Mouse (Mus musculus) heart, embryonic 14.5 days (tissue): ENCODE measurements around the gene Lrrc52. TPM values are rescaled to one million over a fixed set of nuclear protein-coding genes. Genes with fewer than 3 reads are reported as not detected.

Source experiments
- ATAC-seq: fragments of 200-750 bp; cut with Nextera tagmentation; 2 replicates; pipeline ENCODE4 v1.8.0; 2017; ENCODE audit warnings: low read depth, moderate TSS enrichment; ENCODE audit not compliant: insufficient number of reproducible peaks, insufficient read depth, low FRiP score
- H3K27ac ChIP-seq, 2 experiments: fragments of 200-500 bp in 1 of 2; fragments of 300-500 bp in 1 of 2; sonication (generic) in 1 of 2; replicated peaks in 1 of 2; 2 replicates each; pipeline ENCODE4 v1.5.1; 2012 to 2014; ENCODE audit warnings: low read depth in 2 of 2, low read length in 2 of 2, control low read depth in 1 of 2, mild to moderate bottlenecking in 1 of 2, mixed read lengths in 1 of 2; ENCODE audit not compliant: control insufficient read depth in 1 of 2, insufficient read depth in 1 of 2
- H3K27me3 ChIP-seq: fragments of 300-500 bp; sonication (generic); 2 replicates; pipeline ENCODE4 v1.6.1; 2014; ENCODE audit warnings: mild to moderate bottlenecking, low read length, control low read depth; ENCODE audit not compliant: control insufficient read depth, insufficient read depth
- H3K36me3 ChIP-seq: fragments of 300-500 bp; sonication (generic); 2 replicates; pipeline ENCODE4 v1.6.1; 2014; ENCODE audit warnings: mild to moderate bottlenecking, control low read depth, low read length, mixed read lengths; ENCODE audit not compliant: control insufficient read depth, insufficient read depth
- H3K4me1 ChIP-seq, 2 experiments: fragments of 200-500 bp in 1 of 2; fragments of 300-500 bp in 1 of 2; sonication (generic) in 1 of 2; 2 replicates each; pipeline ENCODE4 v1.6.1; 2012 to 2014; ENCODE audit warnings: low read length in 2 of 2, control low read depth in 1 of 2, mixed read lengths in 1 of 2; ENCODE audit not compliant: control insufficient read depth in 2 of 2, insufficient read depth in 2 of 2
- H3K4me2 ChIP-seq: fragments of 300-500 bp; sonication (generic); 2 replicates; pipeline ENCODE4 v1.6.1; 2014; ENCODE audit warnings: mild to moderate bottlenecking, low read length
- H3K4me3 ChIP-seq, 2 experiments: fragments of 200-500 bp in 1 of 2; fragments of 300-500 bp in 1 of 2; sonication (generic) in 1 of 2; 2 replicates each; pipeline ENCODE4 v1.5.1; 2012 to 2014; ENCODE audit warnings: low read length in 2 of 2, mild to moderate bottlenecking in 2 of 2, control low read depth in 1 of 2, low read depth in 1 of 2, moderate library complexity in 1 of 2; ENCODE audit not compliant: control insufficient read depth in 1 of 2, insufficient read depth in 1 of 2
- H3K9ac ChIP-seq: fragments of 300-500 bp; sonication (generic); 2 replicates; pipeline ENCODE4 v1.6.1; 2014; ENCODE audit warnings: mild to moderate bottlenecking, low read length
- H3K9me3 ChIP-seq: fragments of 300-500 bp; sonication (generic); 2 replicates; pipeline ENCODE4 v1.6.1; 2016; ENCODE audit warnings: low read length, control low read depth; ENCODE audit not compliant: control insufficient read depth
- WGBS: fragments of 180-500 bp; shearing (Covaris S2); extraction: QIAGEN DNeasy Blood & Tissue Kit; methylation state at CpG from one replicate; pipeline ENCODE4 v1.1.7; 2014; 5-methylcytosine and 5-hydroxymethylcytosine counted together
- polyA plus RNA-seq: library from polyadenylated mRNA; unstranded; fragments of >200 nt; fragmentation: Nextera tagmentation; extraction: Ambion mirVana; gene quantifications from 2 replicates; pipeline ENCODE4 v1.2.1, GENCODE M21; 2014

Gene Lrrc52
- 0.30 and 0.47 TPM in 2 replicates for polyA plus RNA-seq

GRCm38 (mm10) chr1:167466765-167467426 lies at the start of gene Lrrc52:
Gene Lrrc52 (minus strand): TSS chr1:167466780.
- no peaks in the 10 kb centered on the region for H3K27me3 ChIP-seq
- peak; percentile 72 for ATAC-seq
- H3K4me3 ChIP-seq = no peak within 1 kb of the TSS
- no peaks in the 10 kb centered on the region for H3K36me3 ChIP-seq
- H3K4me2 ChIP-seq = 0 out of 2 replicates have a peak within 1 kb of the TSS, but pooled peaks have one; percentile 8
- H3K9ac ChIP-seq = peak within 1 kb of the TSS; percentile 25
- H3K27ac ChIP-seq = peak within 1 kb of the TSS; percentile 54 to 61
- peaks cover 9 to 14% of the 10 kb centered on the region in 2 experiments for H3K4me1 ChIP-seq
- WGBS = 10% methylated on average over 9 of the region's 9 CpGs
- no peaks in the 10 kb centered on the region for H3K9me3 ChIP-seq

GRCm38 (mm10) chr1:167511621-167512020 lies 45.0 kb upstream of the Lrrc52 start:
- WGBS = 84% methylated on average over 9 of the region's 9 CpGs
- no peak overlapping the region for H3K4me2 ChIP-seq
- no peak overlapping the region for H3K27ac ChIP-seq
- no peak overlapping the region for H3K9ac ChIP-seq
- no peaks in the 10 kb centered on the region for H3K36me3 ChIP-seq
- H3K27me3 ChIP-seq = no peaks in the 10 kb centered on the region
- H3K9me3 ChIP-seq = no peaks in the 10 kb centered on the region
- no peaks in the 10 kb centered on the region for H3K4me1 ChIP-seq
- H3K4me3 ChIP-seq = no peak overlapping the region
- ATAC-seq = no peak

- ATAC-seq = no peak
- no peak overlapping the region for H3K27ac ChIP-seq
- H3K27me3 ChIP-seq = no peaks in the 10 kb centered on the region
- H3K36me3 ChIP-seq = no peaks in the 10 kb centered on the region
- no peaks in the 10 kb centered on the region for H3K4me1 ChIP-seq
- no peaks in the 10 kb centered on the region for H3K9me3 ChIP-seq
- no peak overlapping the region for H3K9ac ChIP-seq
- H3K4me2 ChIP-seq = no peak overlapping the region
- WGBS = 82% methylated on average over 7 of the region's 7 CpGs
- no peak overlapping the region for H3K4me3 ChIP-seq
These were observed 39.5 kb upstream of the Lrrc52 start for GRCm38 (mm10) chr1:167506048-167506447.

GRCm38 (mm10) chr1:167505427-167505826 lies 38.8 kb upstream of the Lrrc52 start:
- ATAC-seq = no peak
- H3K27me3 ChIP-seq = no peaks in the 10 kb centered on the region
- no peaks in the 10 kb centered on the region for H3K9me3 ChIP-seq
- H3K36me3 ChIP-seq = no peaks in the 10 kb centered on the region
- H3K9ac ChIP-seq = no peak overlapping the region
- 90% methylated on average over 1 of the region's 1 CpGs for WGBS
- no peaks in the 10 kb centered on the region for H3K4me1 ChIP-seq
- H3K4me2 ChIP-seq = no peak overlapping the region
- H3K27ac ChIP-seq = no peak overlapping the region
- no peak overlapping the region for H3K4me3 ChIP-seq

GRCm38 (mm10) chr1:167499097-167499850 lies 32.7 kb upstream of the Lrrc52 start:
- Histone ChIP-seq H3K4me1 (no peaks in the 10 kb centered on the region), H3K4me2 (no peak overlapping the region), H3K27me3 (no peaks in the 10 kb centered on the region), H3K36me3 (no peaks in the 10 kb centered on the region), H3K9me3 (no peaks in the 10 kb centered on the region), H3K27ac (no peak overlapping the region), H3K9ac (no peak overlapping the region), H3K4me3 (no peak overlapping the region)
- no peak for ATAC-seq
- WGBS = 62% methylated on average over 12 of the region's 12 CpGs

GRCm38 (mm10) chr1:167497991-167498390 lies 31.4 kb upstream of the Lrrc52 start:
- Histone ChIP-seq H3K36me3 (no peaks in the 10 kb centered on the region), H3K9ac (no peak overlapping the region), H3K9me3 (no peaks in the 10 kb centered on the region), H3K4me2 (no peak overlapping the region), H3K4me1 (no peaks in the 10 kb centered on the region), H3K27me3 (no peaks in the 10 kb centered on the region), H3K27ac (no peak overlapping the region), H3K4me3 (no peak overlapping the region)
- WGBS = 42% methylated on average over 10 of the region's 10 CpGs
- no peak for ATAC-seq

GRCm38 (mm10) chr1:167497560-167497959 lies 31.0 kb upstream of the Lrrc52 start:
- H3K36me3 ChIP-seq = no peaks in the 10 kb centered on the region
- 41% methylated on average over 3 of the region's 3 CpGs for WGBS
- H3K9ac ChIP-seq = no peak overlapping the region
- H3K4me2 ChIP-seq = no peak overlapping the region
- H3K4me3 ChIP-seq = no peak overlapping the region
- no peak for ATAC-seq
- H3K4me1 ChIP-seq = no peaks in the 10 kb centered on the region
- no peak overlapping the region for H3K27ac ChIP-seq
- H3K27me3 ChIP-seq = no peaks in the 10 kb centered on the region
- no peaks in the 10 kb centered on the region for H3K9me3 ChIP-seq
